Mouse (Mus musculus): ENCODE measurements around the gene Gorasp2.

- no peak for TF ChIP-seq POLR2A (IDR thresholded peaks at IDR 0.05; ENCODE audit: insufficient read depth, low read depth, low read length)
- TF ChIP-seq CTCF (IDR thresholded peaks at IDR 0.05; ENCODE audit: insufficient read depth, low read depth, low read length): no peak
Observed at GRCm38 (mm10) chr2:70710878-70711277, 49.5 kb downstream of the Gorasp2 start.

All from olfactory bulb, adult 2 months (tissue).